Mouse (Mus musculus) CH12F3 (cell line): ENCODE data around the gene Fbxo34.
"Not testable (repeated sequence)": the region's sequence is repeated elsewhere in the genome, so short reads cannot be mapped to it uniquely, and the experiment has no call there.

ENCODE experiments used
- in situ Hi-C: fragments of 300-500 bp; cut with MboI; formaldehyde crosslinking; loops from 2 replicates; pipeline ENCODE4 v1.14.3; 2020; ENCODE audit warnings: low sequenced_read_pairs

Gene Fbxo34

GRCm38 (mm10) chr14:47514816-47515453, 64.7 kb downstream of the Fbxo34 start:
- in situ Hi-C loops: no loop called here

- in situ Hi-C loops: no loop called here
These were observed 65.4 kb downstream of the Fbxo34 start for GRCm38 (mm10) chr14:47515636-47516035.

- in situ Hi-C loops: no loop called here
These were observed 66.5 kb downstream of the Fbxo34 start for GRCm38 (mm10) chr14:47516755-47517154.

- in situ Hi-C loops: no loop called here
These were observed 68.4 kb downstream of the Fbxo34 start for GRCm38 (mm10) chr14:47518619-47519018.

- in situ Hi-C loops: no loop called here
These were observed 70.7 kb downstream of the Fbxo34 start for GRCm38 (mm10) chr14:47520751-47521449.

- in situ Hi-C loops: no loop called here
These were observed 71.4 kb downstream of the Fbxo34 start for GRCm38 (mm10) chr14:47521609-47522008.

GRCm38 (mm10) chr14:47522301-47522700, 72.1 kb downstream of the Fbxo34 start:
- in situ Hi-C loops: no loop called here

- in situ Hi-C loops: no loop called here
These were observed 75.2 kb downstream of the Fbxo34 start for GRCm38 (mm10) chr14:47525374-47525773.

GRCm38 (mm10) chr14:47525861-47526260, 75.6 kb downstream of the Fbxo34 start:
- in situ Hi-C loops: no loop called here

- in situ Hi-C loops: no loop called here
These were observed 77.6 kb downstream of the Fbxo34 start for GRCm38 (mm10) chr14:47527833-47528232.

GRCm38 (mm10) chr14:47528293-47528692, 78.1 kb downstream of the Fbxo34 start:
- in situ Hi-C loops: no loop called here

- in situ Hi-C loops: no loop called here
These were observed 78.8 kb downstream of the Fbxo34 start for GRCm38 (mm10) chr14:47529019-47529418.

GRCm38 (mm10) chr14:47529592-47529991, 79.4 kb downstream of the Fbxo34 start:
- in situ Hi-C loops: not testable (repeated sequence)

GRCm38 (mm10) chr14:47532496-47532895, 82.3 kb downstream of the Fbxo34 start:
- in situ Hi-C loops: no loop called here

GRCm38 (mm10) chr14:47533365-47534175, 83.3 kb downstream of the Fbxo34 start:
- in situ Hi-C loops: no loop called here

GRCm38 (mm10) chr14:47534176-47534525, 83.9 kb downstream of the Fbxo34 start:
- in situ Hi-C loops: no loop called here

- in situ Hi-C loops: no loop called here
These were observed 84.9 kb downstream of the Fbxo34 start for GRCm38 (mm10) chr14:47535096-47535495.

- in situ Hi-C loops: no loop called here
These were observed 91.2 kb downstream of the Fbxo34 start for GRCm38 (mm10) chr14:47541325-47541948.

- in situ Hi-C loops: no loop called here
These were observed 92.1 kb downstream of the Fbxo34 start for GRCm38 (mm10) chr14:47542283-47542682.

GRCm38 (mm10) chr14:47544286-47544685, 94.1 kb downstream of the Fbxo34 start:
- in situ Hi-C loops: no loop called here

GRCm38 (mm10) chr14:47544877-47545276, 94.7 kb downstream of the Fbxo34 start:
- in situ Hi-C loops: no loop called here
